Mouse (Mus musculus) ES-CJ7 (cell line): ENCODE measurements at regions not wholly inside any gene's neighbourhood (a gene's known extent, or its start where the extent isn't known, plus 50 kb on each side); places are given as distances from the start of the nearest gene placed in this dataset.
A peak's percentile ranks its signal among the peaks of the same experiment; 100 is the strongest.

ENCODE experiments used
- DNase-seq: peaks from one replicate; pipeline ENCODE4 v3.0.0; 2011; ENCODE audit warnings: low read depth, low spot score

GRCm38 (mm10) chr3:112985094-112985636 is 273.5 kb downstream of the Amy2a5 start:
- no peak for DNase-seq

GRCm38 (mm10) chr3:112953403-112954050 is 305.1 kb downstream of the Amy2a5 start:
- DNase-seq: peak; percentile 72

- peak; percentile 56 for DNase-seq
Observed at GRCm38 (mm10) chr3:112952227-112952626, 306.4 kb downstream of the Amy2a5 start.

- DNase-seq: no peak
Observed at GRCm38 (mm10) chr3:112942036-112942626, 316.5 kb downstream of the Amy2a5 start.
